8 mouse cellular contexts compared by ENCODE assay signal in the genomic region with DNA sequence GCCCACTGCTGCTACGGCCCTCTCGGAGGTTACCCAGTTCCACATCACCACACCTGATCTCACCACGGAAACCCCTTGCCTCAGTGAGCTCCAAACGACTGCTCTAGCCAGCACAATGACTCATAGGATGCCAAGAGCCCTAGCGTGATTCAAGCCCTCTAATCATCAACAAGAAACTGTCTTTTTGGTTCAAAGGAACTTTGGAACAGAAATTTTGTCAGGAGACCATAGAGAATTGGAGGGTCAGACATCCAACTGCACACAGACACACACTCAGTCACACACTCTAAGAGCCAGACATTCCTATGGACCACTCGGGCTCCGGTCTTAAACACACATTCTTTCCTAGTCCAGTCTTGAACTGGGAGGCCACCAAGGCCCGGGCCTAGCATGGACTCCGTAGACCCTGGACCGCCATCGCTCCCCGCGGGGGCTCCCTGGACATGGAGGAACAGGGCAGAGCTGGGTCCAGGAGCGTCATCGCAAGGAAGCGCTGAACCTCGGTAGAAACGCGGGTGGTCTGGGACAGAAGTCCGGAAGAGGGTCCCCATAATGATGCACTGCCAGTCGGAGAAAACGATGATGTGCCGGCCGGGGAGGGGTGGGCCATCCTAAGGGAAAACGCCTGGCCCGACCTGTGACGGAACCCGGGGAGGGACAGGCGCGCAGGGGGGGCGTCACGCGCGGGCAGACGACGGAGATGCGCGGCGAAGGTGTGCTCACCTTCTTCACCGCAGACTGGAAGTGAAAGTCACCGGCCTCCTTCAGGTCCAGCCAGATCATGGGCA. TPM values are rescaled to one million over a fixed set of nuclear protein-coding genes. Genes with fewer than 3 reads are reported as not detected.
DNase-seq lines count a peak whose midpoint lies in the region; ATAC-seq lines count a peak whose summit lies in the region.

No protein-coding gene starts in this region.

- WGBS in heart, embryonic 12.5 days = 1% methylated on average over 41 of the region's 41 CpGs
- 2% methylated on average over 41 of the region's 41 CpGs for WGBS in forebrain, embryonic 13.5 days
- 2% methylated on average over 41 of the region's 41 CpGs for WGBS in liver, embryonic 11.5 days

- peak overlapping the region; percentile 90 for H3K4me2 ChIP-seq in heart, embryonic 12.5 days
- peak overlapping the region; percentile 85 for H3K4me2 ChIP-seq in forebrain, embryonic 13.5 days
- H3K4me2 ChIP-seq in liver, embryonic 11.5 days = peak overlapping the region; percentile 82

- ATAC-seq in heart, embryonic 12.5 days (ENCODE audit: insufficient number of reproducible peaks, low FRiP score) = peak; percentile 69
- peak; percentile 60; the same call in 1 of the 2 replicates for ATAC-seq in forebrain, embryonic 13.5 days
- peak; percentile 50 for ATAC-seq in liver, embryonic 11.5 days (replicated peaks; ENCODE audit: low FRiP score)

- peaks cover 12% of the 10 kb centered on the region for H3K4me1 ChIP-seq in heart, embryonic 12.5 days (replicated peaks)
- H3K4me1 ChIP-seq in forebrain, embryonic 13.5 days = peaks cover 18% of the 10 kb centered on the region
- H3K4me1 ChIP-seq in liver, embryonic 11.5 days (replicated peaks; ENCODE audit: control insufficient read depth, insufficient read depth, low read length) = peaks cover 10% of the 10 kb centered on the region

- no peaks in the 10 kb centered on the region for H3K9me3 ChIP-seq in heart, embryonic 12.5 days (replicated peaks)
- H3K9me3 ChIP-seq in forebrain, embryonic 13.5 days (replicated peaks) = no peaks in the 10 kb centered on the region
- H3K9me3 ChIP-seq in liver, embryonic 11.5 days (ENCODE audit: control insufficient read depth, low read length) = no peaks in the 10 kb centered on the region

- DNase-seq in heart, adult 11 months = no peak
- DNase-seq in 416B (ENCODE audit: low read depth) = peak; percentile 69
- DNase-seq in T-cell, adult 2 months (ENCODE audit: low spot score) = peak; percentile 40
- DNase-seq in liver, embryonic 11.5 days (ENCODE audit: low spot score) = no peak
- peak; percentile 76 for DNase-seq in splenic B cell, adult 2 months (ENCODE audit: low read depth, low spot score)
- DNase-seq in layer of hippocampus, adult 9-11 months = no peak

- H3K36me3 ChIP-seq in heart, embryonic 12.5 days = 0 out of 2 replicates have a peak, but pooled peaks cover 20% of the 10 kb centered on the region
- H3K36me3 ChIP-seq in forebrain, embryonic 13.5 days (ENCODE audit: poor library complexity, severe bottlenecking) = peaks cover 3% of the 10 kb centered on the region; the same call in 1 of the 2 replicates
- no peaks in the 10 kb centered on the region for H3K36me3 ChIP-seq in liver, embryonic 11.5 days (ENCODE audit: control insufficient read depth, insufficient read depth, low read length)
- no peaks in the 10 kb centered on the region; the same call in 1 of the 2 replicates for H3K36me3 ChIP-seq in splenic B cell, adult 2 months (ENCODE audit: control insufficient read depth, insufficient read depth, low read length, poor library complexity, severe bottlenecking)

- H3K9ac ChIP-seq in heart, embryonic 12.5 days = peak overlapping the region; percentile 89
- peak overlapping the region; percentile 90 for H3K9ac ChIP-seq in forebrain, embryonic 13.5 days
- peak overlapping the region; percentile 79 for H3K9ac ChIP-seq in liver, embryonic 11.5 days (ENCODE audit: low read depth, low read length)

- H3K27ac ChIP-seq in heart, embryonic 12.5 days (ENCODE audit: poor library complexity, severe bottlenecking) = peak overlapping the region; percentile 76
- H3K27ac ChIP-seq in forebrain, embryonic 13.5 days = peak overlapping the region; percentile 63
- H3K27ac ChIP-seq in liver, embryonic 11.5 days (ENCODE audit: low read depth, low read length) = peak overlapping the region; percentile 36; the same call in 1 of the 2 replicates

- no peaks in the 10 kb centered on the region for H3K27me3 ChIP-seq in heart, embryonic 12.5 days (replicated peaks)
- no peaks in the 10 kb centered on the region for H3K27me3 ChIP-seq in forebrain, embryonic 13.5 days
- H3K27me3 ChIP-seq in liver, embryonic 11.5 days (replicated peaks; ENCODE audit: control insufficient read depth, insufficient read depth, low read length) = no peaks in the 10 kb centered on the region
- H3K27me3 ChIP-seq in splenic B cell, adult 2 months (ENCODE audit: control insufficient read depth, insufficient read depth, low read length, poor library complexity, severe bottlenecking) = no peaks in the 10 kb centered on the region

- H3K4me3 ChIP-seq in heart, embryonic 12.5 days = peak overlapping the region; percentile 91
- peak overlapping the region; percentile 78 for H3K4me3 ChIP-seq in forebrain, embryonic 13.5 days
- peak overlapping the region; percentile 89 for H3K4me3 ChIP-seq in liver, embryonic 11.5 days (ENCODE audit: low read depth, low read length)

RNA-seq across cellular contexts. Expression of a gene that starts 0.5 kb away (rescaled TPM):
- 13.6 and 14.0 TPM in 2 replicates for polyA plus RNA-seq in heart, embryonic 12.5 days (2016; fragmentation: Nextera tagmentation; extraction: Ambion mirVana)
- polyA plus RNA-seq in forebrain, embryonic 13.5 days (2015; fragmentation: Nextera tagmentation; extraction: Ambion mirVana) = 18.7 and 20.1 TPM in 2 replicates
- 13.2 and 13.6 TPM in 2 replicates for polyA plus RNA-seq in liver, embryonic 11.5 days (2014; fragmentation: Nextera tagmentation; extraction: Ambion mirVana)

RNA-seq across cellular contexts. Expression of a gene that starts 12.0 kb away (rescaled TPM):
- polyA plus RNA-seq in heart, embryonic 12.5 days (2016; fragmentation: Nextera tagmentation; extraction: Ambion mirVana) = 0.26 and 0.65 TPM in 2 replicates
- polyA plus RNA-seq in forebrain, embryonic 13.5 days (2015; fragmentation: Nextera tagmentation; extraction: Ambion mirVana) = 0.22 and 0.96 TPM in 2 replicates
- 16.6 and 19.0 TPM in 2 replicates for polyA plus RNA-seq in liver, embryonic 11.5 days (2014; fragmentation: Nextera tagmentation; extraction: Ambion mirVana)

Comparison
In these comparisons a context has a peak if more than half of its experiments do, and no peak if none do; other contexts are left out.
1. DNase-seq: peak in 416B (single experiment), T-cell, adult 2 months (single experiment) and splenic B cell, adult 2 months (single experiment); none in heart, adult 11 months (single experiment), liver, embryonic 11.5 days (single experiment) and layer of hippocampus, adult 9-11 months (single experiment).
2. Peak in every context shown above with its lines, with median percentiles within 50 percentile points of each other: ATAC-seq, H3K27ac ChIP-seq, H3K4me2 ChIP-seq, H3K4me3 ChIP-seq and H3K9ac ChIP-seq.